Mouse (Mus musculus) regulatory T cell (primary cell): ENCODE results near the gene Flywch2.
"Not testable (repeated sequence)": the region's sequence is repeated elsewhere in the genome, so short reads cannot be mapped to it uniquely, and the experiment has no call there.

Experiments used
- in situ Hi-C: fragments of 300-600 bp; cut with MboI, MseI; formaldehyde crosslinking; loops from one replicate; pipeline ENCODE4 v1.15.1; 2025; ENCODE audit warnings: high pct_unique_total_duplicates

Flywch2 gene

GRCm38 (mm10) chr17:23790269-23791078 is 4.6 kb upstream of the Flywch2 start, which contains the start of gene Srrm2:
Srrm2 (plus strand) TSS chr17:23790532.
- in situ Hi-C loops, result no loop called here

GRCm38 (mm10) chr17:23789749-23790268 is 3.9 kb upstream of the Flywch2 start:
- in situ Hi-C loops, result loop anchor here (5.0 kb wide), 1 partner anchor 177 kb away; no protein-coding TSS in a partner anchor

- in situ Hi-C loops, result loop anchor here (5.0 kb wide), 1 partner anchor 178 kb away; no protein-coding TSS in a partner anchor
Observed at GRCm38 (mm10) chr17:23788973-23789372, 3.1 kb upstream of the Flywch2 start.

- in situ Hi-C loops, result loop anchor here (5.0 kb wide), 1 partner anchor 181 kb away; no protein-coding TSS in a partner anchor
Observed at GRCm38 (mm10) chr17:23786510-23786931, 640 bp upstream of the Flywch2 start.

- in situ Hi-C loops, result no loop called here
Observed at GRCm38 (mm10) chr17:23783352-23783751, 2.5 kb downstream of the Flywch2 start.

GRCm38 (mm10) chr17:23778447-23778846 is 7.4 kb downstream of the Flywch2 start:
- in situ Hi-C loops, result loop anchor here (5.0 kb wide), 1 partner anchor 39 kb away; no protein-coding TSS in a partner anchor

- in situ Hi-C loops, result loop anchor here (5.0 kb wide), 1 partner anchor 40 kb away; no protein-coding TSS in a partner anchor
Observed at GRCm38 (mm10) chr17:23777141-23777540, 8.7 kb downstream of the Flywch2 start.

GRCm38 (mm10) chr17:23776216-23776615 is 9.7 kb downstream of the Flywch2 start:
- in situ Hi-C loops, result loop anchor here (5.0 kb wide), 1 partner anchor 41 kb away; no protein-coding TSS in a partner anchor

- in situ Hi-C loops, result no loop called here
Observed at GRCm38 (mm10) chr17:23774090-23774489, 11.8 kb downstream of the Flywch2 start.

GRCm38 (mm10) chr17:23773676-23774075 is 12.2 kb downstream of the Flywch2 start:
- in situ Hi-C loops, result no loop called here

- in situ Hi-C loops, result not testable (repeated sequence)
Observed at GRCm38 (mm10) chr17:23772219-23772556, 13.7 kb downstream of the Flywch2 start.

GRCm38 (mm10) chr17:23771284-23772218 is 14.3 kb downstream of the Flywch2 start, which contains the start of gene Flywch1:
Flywch1 (minus strand) TSS chr17:23771602.
- in situ Hi-C loops, result no loop called here

GRCm38 (mm10) chr17:23770896-23771283 is 15.0 kb downstream of the Flywch2 start:
- in situ Hi-C loops, result no loop called here

GRCm38 (mm10) chr17:23770493-23770892 is 15.4 kb downstream of the Flywch2 start:
- in situ Hi-C loops, result no loop called here

GRCm38 (mm10) chr17:23762976-23763375 is 22.9 kb downstream of the Flywch2 start:
- in situ Hi-C loops, result no loop called here

GRCm38 (mm10) chr17:23761155-23761554 is 24.7 kb downstream of the Flywch2 start:
- in situ Hi-C loops, result no loop called here

GRCm38 (mm10) chr17:23760231-23760630 is 25.6 kb downstream of the Flywch2 start:
- in situ Hi-C loops, result no loop called here

GRCm38 (mm10) chr17:23758801-23759200 is 27.1 kb downstream of the Flywch2 start:
- in situ Hi-C loops, result no loop called here

GRCm38 (mm10) chr17:23757581-23757980 is 28.3 kb downstream of the Flywch2 start:
- in situ Hi-C loops, result no loop called here

GRCm38 (mm10) chr17:23755689-23756088 is 30.2 kb downstream of the Flywch2 start:
- in situ Hi-C loops, result no loop called here

- in situ Hi-C loops, result no loop called here
Observed at GRCm38 (mm10) chr17:23749400-23750191, 36.3 kb downstream of the Flywch2 start.
